Mouse (Mus musculus) naive thymus-derived CD4-positive, alpha-beta T cell, adult 2 months (primary cell): ENCODE measurements at regions not wholly inside any gene's neighbourhood (a gene's known extent, or its start where the extent isn't known, plus 50 kb on each side); places are given as distances from the start of the nearest gene placed in this dataset.
A peak's percentile ranks its signal among the peaks of the same experiment; 100 is the strongest.

Source experiments
- DNase-seq: peaks from one replicate; pipeline ENCODE4 v3.0.0-alpha.2; 2011; ENCODE audit warnings: low read depth

DNA sequence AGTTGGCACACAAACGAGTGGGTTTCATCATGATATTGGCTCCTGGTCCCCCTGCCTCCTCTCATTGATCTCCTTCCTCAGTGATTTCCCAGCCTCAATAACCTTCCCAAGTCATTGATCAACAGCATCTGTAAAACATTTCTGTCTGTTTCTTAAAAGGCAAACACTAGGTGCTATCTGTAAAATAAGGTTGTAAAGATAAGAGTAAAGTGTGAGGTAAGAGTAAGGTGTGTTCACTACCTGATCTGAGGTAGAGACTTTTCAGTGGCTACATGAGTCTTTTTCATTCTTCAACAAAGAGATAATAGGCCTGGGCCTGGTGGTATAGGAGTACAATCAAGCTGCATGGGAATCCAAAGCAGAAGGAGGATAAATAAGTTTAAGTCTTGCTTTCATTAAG, 55.7 kb downstream of the Plk2 start:
- DNase-seq = no peak

DNA sequence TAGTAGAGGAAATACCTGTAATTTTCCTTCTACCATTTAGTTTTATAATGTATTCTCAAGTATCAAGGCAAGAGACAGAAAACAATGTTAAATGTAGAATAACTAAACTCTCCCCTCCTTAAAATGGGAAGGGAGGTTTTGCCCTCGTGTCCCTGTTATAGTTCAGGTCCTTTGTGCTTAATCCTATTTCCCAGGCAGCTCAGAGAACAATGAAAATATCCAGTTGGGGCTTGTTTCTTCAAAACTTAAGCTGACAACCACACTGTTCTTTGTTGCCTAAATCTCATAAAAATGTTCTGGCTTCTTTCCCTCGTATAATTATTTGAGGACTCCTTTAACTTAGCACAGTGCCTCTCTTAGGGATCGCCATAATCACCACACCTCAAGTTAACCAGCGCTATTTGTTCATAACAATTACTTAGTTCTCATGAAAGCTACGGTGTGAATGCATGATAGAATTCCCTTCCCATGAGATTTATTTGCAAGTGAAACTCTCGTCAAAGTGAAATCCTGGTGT, 57.2 kb downstream of the Plk2 start:
- DNase-seq = no peak

DNA sequence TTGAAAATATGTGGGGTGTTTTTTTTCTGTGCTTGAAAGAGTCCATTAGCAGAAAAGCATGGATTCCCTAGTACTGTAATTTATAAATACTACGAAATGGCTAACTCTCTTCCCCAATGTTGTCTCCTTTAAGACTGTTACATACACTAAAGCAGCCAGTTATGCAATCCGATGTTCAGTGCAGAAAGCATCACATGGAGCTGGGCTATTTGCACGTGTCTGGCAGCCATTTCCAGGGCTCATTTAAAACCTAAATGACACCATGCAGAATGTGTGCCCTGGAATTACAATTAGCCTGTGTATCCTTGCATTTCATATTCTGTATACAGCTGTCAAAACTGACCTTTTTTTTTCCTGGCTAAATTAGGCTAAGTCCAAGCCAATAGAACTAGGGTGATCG, 60.2 kb downstream of the Plk2 start:
- DNase-seq = no peak

DNA sequence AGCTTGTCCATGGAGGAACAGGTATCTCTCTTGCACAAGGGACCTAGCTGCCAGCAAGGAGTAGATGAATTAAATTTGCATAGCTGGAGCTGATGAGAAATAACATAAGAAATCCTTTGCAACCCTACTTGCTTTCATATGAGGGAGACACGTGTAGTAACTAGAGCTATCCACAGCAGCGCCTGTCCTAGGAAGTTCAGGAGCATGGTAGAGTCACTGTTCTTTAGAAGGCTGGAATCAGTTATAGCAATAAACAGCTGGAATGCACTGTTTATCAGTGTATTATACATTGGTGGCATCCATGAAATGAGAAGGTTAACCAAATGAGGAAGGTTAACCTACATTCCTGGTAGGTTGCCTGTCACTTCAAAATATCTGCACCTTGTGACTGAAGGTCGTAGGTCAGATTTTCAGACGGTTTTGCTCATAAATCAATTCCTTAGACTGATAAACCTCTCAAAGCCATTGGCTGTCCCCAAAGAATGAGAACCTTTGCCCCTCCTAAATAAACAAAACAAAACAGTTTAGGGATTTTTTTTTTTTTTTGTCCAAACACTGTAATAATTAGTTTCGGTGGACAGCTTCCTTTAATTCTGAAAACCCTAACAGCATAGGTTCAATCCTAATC, 60.8 kb downstream of the Plk2 start:
- no peak for DNase-seq

DNA sequence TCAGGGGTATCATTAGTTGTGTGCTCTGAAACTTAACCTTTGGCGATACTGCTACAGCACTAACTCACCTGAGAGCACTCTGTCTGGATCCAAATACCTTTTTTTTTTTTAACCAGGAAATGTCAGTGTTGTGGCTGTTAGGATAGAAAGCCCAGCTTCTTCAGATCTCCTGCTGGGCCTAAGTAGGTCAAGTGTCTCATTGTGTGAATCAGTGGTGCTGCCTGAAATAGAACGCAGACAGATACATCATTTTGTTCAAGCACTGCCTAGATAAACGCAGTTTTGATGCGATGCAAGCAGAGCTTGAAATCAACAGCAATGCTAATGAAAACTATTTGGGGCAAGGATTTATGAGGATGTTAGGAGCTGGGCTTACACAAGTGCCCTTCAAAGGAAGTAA, 63.9 kb downstream of the Plk2 start:
- no peak for DNase-seq

DNA sequence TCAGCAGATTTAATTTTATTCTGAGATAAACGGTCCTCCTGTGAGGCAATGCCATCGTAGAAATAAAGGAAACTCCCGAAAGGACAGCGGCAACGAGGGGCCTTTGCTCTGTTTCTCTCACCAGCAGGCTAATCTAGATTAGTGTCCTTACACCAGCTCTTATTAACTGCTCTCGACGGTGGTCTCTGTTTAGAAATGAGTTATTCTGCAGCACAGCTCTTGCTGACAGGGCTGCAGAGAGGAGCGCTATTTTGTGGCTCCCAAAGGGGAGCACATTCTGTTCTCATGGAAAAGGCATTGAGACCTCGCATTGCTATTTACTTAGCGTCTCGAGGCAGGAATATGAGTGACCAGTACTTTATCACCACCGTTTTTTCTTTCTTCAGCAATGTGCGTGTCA, 66.7 kb downstream of the Plk2 start:
- DNase-seq = no peak

DNA sequence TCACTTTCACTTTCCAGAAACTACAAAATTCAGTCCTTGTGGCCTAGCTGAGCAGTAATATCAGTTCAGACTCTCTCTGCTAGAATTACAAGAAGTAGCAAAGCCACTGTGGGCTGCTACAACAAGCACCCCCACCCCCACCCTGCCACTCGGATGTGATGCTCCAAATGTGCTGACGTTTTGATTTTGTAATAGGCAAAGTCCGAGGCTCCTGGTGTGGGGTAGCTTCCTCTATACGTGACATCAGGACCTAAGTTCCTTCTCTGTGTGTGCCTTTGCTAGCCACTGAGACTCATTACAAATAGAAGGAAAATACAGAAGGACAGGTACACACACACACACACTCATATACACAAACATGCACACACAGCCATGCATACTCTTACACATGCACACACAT, 76.7 kb downstream of the Plk2 start:
- no peak for DNase-seq

DNA sequence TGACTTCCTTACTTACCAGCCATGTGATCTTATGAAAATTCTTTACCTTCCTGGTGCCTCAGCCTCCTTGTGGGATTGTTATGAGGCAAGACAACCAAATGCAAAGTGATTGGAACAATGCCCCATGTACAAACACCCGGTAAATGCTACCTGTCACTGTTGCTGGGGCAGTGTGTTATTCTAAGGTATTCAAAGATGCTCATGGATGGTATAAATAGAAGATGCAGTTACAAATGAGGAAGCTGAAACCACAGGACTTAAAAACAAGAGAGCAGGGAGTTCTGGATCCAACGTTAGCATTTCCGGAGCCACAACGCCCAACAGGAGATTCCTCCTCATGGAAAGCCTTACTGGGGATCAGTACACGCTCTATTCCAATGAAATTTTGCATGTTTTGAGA, 82.9 kb downstream of the Plk2 start:
- DNase-seq = no peak

DNA sequence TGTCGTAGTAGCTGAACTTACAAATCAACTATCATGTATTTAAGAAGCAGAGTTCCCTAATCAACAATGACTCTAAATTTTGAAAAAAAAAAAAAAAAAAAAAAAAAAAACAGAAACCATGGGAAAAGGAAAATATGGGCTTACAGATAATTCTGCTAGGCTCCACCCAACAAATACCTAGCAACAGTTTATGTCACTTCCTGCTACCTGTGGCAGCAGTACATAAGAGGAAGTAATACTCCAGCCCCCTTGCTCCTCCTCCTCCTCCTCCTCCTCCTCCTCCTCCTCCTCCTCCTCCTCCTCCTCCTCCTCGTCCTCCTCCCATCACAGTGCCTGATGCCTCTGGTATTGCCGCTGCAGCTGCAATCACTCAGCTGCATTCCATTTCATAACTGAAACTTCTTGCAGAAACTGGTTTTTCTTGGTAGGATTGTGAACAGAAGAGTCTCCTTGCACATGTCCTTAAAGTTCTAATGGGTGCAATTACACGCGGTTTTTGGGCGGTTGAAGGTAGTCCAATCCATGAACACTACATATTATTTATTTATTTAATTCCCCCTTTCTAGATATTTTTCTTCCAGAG, 89.6 kb downstream of the Plk2 start:
- no peak for DNase-seq

DNA sequence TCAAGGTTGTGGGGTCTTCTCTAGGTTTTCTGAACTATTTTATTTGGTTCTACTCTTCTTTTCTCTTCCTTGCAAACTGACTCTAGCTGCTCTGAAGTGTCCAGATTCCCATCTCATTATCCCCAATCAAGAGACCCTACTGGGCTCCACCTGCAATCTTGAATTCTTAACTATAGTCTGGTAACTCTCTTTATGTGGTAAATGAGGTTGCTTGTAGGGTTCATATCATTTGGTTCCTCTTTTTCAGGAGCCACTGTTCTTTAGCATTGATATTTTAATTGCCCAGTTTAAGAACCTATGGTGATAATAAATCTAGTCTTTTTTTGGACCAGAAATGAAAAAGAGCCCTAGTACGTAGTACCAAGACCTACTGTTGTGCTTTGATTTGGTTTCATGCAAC, 90.7 kb downstream of the Plk2 start:
- DNase-seq = no peak

DNA sequence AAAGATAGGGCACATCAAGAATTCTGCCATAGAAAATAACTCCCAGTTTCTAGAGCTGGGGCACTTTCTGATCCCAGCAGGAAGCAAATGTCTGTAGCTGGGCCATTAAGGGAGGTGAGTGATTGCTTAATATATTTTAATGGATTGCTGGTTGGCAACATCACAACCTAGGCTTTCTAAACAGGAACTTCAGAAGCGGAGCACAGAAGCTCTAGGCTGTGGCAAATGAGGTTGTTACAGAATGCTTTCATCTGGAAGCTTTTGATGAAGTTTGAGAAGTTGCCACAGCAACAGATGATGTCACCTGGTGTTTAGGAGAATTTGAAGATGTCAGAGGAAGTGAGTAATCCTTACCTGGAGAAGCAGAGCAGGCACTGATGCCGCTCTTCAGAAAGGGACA, 95.3 kb downstream of the Plk2 start:
- DNase-seq = peak; percentile 3

DNA sequence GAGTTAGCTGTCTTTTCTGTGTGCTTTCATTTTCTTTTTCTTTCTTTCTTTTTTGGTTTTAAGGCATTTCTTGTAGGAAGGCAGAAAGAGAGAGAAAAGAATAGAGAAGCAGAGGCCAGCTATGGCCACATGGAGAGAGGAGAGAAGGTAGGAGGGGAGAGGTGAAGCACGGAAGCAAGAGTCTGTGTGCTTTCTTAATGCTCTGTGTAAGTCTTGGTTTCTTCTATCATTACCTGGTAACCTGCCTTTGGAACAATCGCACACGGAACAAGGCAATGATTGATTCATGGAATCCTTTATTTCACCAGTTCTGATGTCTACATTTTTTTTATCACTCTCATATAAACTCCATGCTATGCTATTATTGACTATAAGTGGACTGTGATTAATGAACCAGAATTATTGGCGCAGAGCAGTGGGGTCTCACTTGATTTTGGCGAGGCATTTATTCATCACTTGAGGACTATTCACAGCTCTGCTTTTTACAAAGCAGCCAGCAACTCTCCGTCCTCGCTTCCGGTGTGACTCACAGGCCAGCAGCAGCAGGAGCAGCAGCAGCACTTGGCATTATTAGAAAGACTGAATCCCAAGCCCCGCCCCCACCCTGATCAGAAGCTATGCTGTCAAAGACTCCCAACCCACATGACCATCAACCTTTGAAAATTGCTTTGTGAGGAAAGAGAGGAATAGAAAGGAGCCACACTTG, 97.6 kb downstream of the Plk2 start:
- DNase-seq = no peak

DNA sequence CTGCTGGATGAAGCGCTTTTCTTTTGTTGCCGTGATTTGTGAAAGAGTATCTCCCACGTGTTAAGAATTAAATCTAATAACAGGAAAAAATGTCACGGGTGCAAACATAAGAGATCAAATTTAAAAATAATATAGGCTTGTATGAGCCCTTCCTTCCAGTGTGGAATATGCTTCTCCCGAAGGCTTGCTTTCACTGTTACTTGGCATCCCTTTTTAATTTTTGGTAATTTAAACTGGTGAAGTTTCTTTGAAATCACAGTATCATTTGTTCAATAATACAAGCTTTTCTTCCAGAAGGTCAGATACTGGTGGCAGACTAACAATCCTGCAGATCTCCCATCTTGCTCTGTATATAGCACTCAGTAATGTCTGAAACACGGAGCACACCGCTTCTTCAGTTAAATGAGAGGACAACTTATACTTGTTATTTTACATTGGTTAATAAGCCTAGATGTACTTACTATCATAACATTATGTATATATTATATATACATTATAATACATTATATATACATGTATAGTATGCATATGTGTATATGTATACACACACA, 98.2 kb downstream of the Plk2 start:
- no peak for DNase-seq

DNA sequence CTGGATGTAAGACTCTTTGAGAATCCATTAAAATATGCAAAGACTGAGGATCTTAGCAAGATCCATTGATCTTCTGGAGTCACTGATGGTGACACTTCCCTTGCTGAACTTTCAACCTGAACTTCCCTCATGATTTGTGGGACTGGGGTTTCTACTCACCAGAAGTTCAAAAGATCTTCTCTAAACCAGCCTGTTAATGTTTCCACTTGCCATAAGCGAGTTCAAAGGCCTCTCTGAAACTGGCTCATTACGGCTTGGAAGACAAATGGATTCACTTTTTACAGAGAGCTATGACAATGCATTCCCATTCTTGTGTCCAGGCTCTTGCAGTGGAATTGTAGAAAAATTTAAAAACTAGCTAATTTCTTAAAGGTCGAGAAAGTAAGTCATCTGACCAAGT, 102.6 kb downstream of the Plk2 start:
- no peak for DNase-seq

DNA sequence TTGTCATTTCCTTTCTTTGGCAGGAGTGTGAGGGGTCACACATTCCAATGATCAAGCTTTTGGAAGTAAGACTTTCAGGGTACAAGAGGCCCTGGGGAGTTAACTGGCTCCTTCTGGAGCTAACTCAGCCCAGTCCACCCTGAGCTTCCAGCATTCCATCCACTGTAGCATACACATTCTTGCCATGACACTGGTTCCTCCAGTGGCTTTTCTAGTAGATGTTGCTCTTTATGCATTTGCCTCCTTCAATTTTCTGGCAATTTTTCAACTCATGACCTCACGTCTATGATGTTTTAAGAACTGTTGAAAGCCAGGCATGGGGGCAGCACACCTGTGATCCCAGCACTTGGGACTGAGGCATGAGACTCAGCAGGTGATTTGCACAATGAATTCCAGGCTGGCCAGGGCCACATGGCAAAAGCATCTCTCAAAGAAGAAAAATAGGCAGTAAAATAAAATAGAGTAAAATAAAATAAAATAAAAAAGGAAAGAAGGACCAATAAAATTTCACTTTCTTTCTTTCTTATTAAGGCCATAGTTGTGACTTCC, 113.0 kb downstream of the Plk2 start:
- DNase-seq = no peak

DNA sequence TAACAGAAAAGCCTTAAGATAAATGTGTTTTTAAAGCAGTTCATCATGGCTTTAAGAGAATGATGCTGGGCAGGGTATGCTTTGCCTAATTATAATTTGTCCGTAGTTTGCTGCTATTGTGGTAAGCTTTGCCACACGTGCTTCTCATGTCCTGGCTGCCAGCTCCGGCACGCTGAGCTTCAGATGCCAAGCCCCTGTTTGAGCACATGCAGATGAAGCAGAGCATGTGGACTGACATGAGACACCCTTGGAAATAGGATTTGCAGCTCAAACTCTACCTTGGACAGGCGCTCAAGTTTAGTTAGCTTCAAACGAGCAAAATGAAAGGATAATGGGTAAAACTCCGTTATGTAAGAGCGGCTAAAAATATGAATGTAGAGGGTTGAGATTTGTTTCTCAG, 123.1 kb downstream of the Plk2 start:
- no peak for DNase-seq

DNA sequence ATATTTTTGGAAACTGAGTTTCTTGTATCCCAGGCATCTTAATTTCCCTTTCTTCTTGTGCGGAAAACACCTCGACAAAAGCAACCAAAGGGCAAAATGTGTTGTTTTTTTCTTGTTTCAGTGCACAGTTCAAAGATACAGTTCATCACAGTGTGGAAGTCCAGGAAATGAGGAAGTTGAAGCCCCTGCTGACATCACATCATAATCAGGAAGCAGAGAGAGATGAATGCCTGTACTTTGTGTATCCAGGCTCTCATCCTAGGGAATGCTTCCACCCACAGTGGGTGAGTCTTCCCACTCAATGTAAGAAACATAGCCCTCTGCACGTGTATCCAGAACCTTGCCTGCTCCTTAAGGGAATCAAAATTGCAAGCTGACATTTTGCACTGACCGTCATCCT, 128.1 kb downstream of the Plk2 start:
- DNase-seq = no peak

DNA sequence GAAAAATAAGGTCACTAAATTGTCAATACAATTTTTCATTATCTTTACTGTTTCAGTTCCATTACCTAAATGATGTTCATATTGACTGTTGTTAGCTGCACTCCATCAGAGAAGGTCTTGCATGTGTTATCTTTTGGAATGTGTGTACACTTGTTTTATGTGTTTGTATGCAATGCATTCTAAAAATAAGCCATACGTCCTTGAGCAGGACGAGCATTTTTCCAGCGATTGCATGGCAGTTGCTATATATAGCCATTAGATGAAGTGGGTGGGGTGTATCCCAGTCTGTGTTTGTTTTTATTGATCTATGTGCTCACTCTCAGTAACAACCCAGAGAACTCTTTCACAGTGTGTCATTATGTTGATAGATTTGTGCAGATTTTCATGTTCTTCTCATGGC, 132.8 kb downstream of the Plk2 start:
- DNase-seq = no peak

DNA sequence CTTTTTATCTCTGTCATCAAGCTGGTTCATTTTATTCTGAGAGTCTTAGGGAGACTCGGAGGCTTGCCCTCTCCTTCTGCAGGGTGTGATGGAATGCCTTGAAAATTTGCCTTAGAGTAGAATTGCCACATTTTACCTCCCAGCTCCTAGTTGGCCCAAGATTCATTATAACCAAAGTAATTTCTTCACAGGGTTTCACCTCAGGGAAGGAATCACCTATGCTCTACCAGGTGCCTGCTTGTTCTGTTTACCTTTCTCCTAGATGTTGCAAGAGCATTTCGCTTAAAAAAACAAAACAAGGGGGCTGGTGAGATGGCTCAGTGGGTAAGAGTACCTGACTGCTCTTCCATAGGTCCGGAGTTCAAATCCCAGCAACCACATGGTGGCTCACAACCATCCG, 134.8 kb downstream of the Plk2 start:
- no peak for DNase-seq

DNA sequence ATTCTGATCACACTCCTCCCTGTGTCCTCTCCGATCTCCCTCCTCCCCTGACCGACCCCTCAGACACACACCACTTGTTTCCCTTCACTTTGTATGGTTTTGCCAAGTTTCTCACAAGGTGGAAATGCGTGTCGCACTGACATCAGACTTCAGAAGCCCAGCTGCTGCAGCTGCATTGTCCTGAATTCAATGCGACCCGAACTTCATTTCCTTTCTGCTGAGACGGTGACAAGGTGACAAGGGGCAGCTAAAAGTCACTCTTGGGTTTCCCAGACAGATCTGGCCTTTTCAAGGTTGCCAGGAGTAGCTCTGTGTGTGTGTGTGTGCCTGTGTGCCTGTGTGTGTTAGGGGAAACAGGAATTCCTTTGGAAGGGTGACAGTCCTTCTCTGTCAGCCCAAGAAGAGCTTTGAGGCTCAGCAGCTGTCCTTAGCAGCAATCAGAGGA, 139.5 kb downstream of the Plk2 start:
- DNase-seq = no peak

DNA sequence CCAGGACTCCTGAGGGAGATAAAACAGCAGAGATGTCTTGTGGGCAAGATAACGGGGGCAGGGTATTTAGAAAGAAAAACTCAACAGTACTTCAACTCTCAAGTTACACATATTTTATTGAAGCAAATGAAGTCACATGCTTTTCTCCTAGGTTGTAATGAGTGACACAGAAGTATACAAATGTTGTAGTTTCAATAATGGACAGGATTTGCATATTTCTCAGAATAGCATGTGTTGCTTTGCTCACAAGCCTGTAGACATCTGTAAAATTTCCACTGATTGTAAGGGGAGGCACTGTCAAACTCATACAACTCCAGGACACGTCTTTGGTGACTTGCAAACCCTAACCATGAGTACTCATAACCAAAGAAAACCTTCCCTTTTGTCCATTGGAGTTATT, 140.9 kb downstream of the Plk2 start:
- DNase-seq = no peak

DNA sequence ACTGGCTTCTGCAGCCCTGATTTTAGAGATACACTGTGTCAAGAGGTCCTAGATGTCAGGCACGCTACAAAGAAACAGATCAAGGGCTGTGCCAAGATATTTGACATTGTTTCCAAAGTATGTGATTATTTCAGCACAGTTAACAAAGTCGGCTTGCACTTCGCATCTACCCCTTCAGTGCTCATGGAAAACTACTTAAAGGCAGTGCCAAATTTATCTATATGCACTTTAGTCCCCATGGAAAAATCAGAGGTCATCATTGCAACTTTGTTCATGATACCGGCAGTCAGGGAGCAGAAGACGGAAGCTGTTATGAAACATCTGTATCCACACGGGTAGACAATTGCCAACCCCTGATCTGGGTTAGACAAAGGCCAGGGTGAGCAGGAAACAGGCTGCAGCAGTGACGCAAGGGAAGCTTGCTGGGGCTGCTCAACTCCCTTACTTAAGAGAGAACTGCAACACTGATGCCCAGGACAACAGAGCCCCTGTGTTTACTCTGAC, 143.2 kb downstream of the Plk2 start:
- DNase-seq = no peak
